Mouse (Mus musculus): ENCODE measurements around the gene Sfxn4. TPM values are rescaled to one million over a fixed set of nuclear protein-coding genes. Genes with fewer than 3 reads are reported as not detected.

Gene Sfxn4
- polyA plus RNA-seq (2021; fragmentation: Nextera tagmentation), result 12.3 and 12.5 TPM in 2 replicates
- long read RNA-seq, experiment 1, transcript Sfxn4-203 (14 exons, 1,309 nt), result major isoform, 30 of 42 reads
- long read RNA-seq, experiment 1, partial matches to known transcripts, result 1 of 42 reads
- long read RNA-seq, experiment 1, other reads (novel, unspliced or antisense), result 11 of 42 reads
- long read RNA-seq, experiment 2, transcript Sfxn4-203 (14 exons, 1,309 nt), result major isoform, 7 of 9 reads
- long read RNA-seq, experiment 2, partial matches to known transcripts, result 2 of 9 reads
- long read RNA-seq, experiment 2, other reads (novel, unspliced or antisense), result 0 of 9 reads

DNA sequence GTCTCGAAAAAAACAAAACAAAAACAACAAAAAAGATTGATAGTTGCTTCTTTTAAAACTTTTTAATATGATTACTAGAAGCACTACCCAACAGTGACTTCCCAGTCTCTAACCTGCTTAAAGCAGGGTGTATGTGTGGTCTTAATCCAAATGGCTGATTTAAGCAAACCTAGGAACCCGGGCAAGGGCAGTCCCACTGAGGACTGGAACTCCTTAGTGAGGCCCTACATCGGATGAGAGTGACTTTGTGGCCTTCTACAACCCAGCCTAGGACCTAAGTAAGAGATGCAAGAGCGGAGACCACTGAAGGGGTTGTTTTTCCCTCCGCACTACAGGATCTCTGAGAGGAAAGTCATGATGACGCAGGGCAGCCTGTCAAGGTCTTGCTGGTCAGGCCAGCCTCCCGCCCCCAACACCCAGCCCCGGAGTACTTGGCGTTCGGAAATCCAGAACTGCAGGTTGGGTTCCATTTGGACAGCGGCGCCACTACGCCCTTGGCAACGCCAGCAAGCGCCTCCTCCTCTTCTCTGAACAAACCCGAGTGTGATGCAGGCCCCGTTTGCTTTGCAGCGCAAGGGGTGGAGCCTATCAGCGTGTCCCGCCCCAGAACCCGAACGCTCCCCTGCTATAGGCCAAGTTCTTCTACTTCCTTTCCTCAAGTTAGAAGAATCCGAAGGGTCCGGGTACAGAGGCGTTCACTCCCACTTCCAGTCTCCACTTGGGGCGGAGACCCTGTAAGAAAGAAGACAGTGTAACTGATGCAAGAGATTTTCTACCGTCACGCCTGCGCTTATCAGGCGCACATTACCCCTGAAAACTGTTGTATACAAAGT is at the start of gene Sfxn4:
Gene Sfxn4, minus strand, starts transcription at position 612 of the 833 bp plus-strand sequence.

DNA sequence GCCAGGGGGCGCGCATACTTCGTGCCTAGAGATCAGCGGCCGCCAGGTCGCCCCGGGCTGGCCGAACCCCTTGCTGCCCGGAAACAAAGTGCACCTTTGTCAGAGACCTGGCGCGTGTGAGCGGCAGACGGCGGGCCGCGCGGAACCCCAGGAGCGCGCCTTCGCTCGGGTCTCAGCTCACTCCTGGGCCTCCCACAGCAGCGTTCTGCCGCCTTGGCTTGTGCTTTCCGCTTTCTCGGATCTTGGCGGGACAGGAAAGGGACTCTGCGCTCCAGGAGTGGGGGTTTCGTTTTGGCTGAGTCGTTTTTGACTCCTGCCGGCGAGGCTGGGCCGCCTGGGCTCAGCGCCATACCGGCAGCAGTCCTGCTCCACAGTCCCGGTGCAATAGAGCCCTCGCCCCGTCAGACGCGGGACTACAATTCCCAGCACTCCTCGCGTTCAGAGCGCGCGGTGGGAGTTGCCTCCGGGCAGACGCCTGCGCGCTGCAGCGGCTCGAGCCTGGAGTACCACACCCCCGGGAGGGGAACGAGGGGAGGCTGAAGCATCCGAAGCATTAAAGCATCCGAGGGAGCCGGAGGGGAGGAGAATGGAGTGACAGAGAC is 28.5 kb upstream of the Sfxn4 start, which contains the start of gene Grk5:
Gene Grk5, plus strand, starts transcription at position 36 of the 602 bp plus-strand sequence.

DNA sequence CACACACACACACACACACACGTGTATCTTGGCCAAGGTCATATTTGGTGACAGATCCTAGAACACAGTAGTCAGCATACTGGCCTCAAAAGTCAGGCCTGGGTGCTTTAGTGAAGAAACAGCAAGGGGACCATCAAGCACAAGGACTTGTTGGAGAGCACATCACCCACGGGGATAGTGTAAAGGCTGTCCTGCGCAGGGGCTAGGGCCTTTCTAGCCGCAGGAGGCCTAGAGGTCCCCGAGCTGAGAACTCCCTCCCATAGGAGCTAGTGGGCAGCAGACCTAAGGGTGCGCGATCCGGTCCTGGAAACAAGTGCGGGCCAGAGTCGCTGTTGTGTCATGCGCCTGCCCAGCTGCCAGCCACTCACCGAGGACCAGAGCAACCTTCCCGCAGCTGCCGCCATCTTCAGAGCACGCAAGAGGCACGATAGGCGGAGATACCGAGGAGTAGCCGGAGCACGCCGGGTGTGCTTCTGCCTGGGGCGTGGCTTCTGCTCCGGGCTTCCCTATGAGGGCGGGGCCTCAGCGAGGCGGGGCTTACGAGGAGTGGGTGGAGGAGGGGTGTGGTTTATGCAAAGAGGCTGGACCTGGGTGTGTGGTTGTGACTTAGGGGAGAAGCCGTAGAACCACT is 12.9 kb upstream of the Sfxn4 start, which contains the start of gene Prdx3:
Gene Prdx3, minus strand, starts transcription at position 493 of the 631 bp plus-strand sequence.

DNA sequence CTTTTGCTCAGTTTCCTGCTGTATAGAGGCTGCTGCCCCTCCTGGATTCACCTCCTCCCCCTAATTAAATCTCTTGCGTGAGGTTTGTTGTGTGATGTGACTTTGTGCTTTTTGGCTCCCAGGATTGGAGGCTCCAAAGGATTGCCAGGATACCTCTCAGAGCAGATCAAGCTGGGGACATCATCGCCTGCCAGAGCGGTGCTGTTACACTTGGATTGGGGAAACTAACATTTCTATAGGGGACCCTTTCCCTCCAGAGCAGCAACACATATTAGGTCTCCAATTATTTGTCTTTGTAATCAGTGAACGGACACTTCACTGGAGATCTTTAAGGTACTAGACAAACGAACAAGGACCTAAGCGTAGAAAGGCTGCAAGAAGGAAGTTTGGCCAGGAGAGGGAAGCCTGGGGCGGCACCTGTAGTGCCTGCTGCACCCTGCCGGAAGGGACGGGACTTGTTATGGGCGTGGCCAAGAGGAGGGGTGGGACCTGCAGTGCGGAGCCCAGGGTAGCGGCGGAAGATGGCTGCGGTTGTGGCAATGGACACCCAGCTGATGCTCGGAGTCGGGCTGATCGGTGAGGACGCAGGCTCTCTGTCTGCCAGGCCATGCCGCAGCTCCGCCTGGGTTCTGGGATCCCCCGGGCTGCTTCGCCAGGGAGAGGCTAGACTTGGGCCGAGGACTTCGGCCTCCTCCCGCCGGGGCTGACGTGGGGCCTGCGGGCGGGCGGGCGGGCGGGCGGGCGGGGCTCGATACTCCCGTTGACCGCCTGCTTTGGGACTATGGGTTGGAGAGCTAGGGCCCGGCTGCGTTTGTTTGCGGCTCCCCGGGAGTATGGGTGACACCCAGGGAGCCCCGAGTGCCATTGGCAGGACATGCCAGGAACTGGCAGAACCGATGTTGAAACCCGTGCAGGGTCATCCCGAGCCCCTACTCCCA is 49.9 kb downstream of the Sfxn4 start, which contains the start of gene Fam45a:
Gene Fam45a, plus strand, starts transcription at position 488 of the 938 bp plus-strand sequence.

DNA sequence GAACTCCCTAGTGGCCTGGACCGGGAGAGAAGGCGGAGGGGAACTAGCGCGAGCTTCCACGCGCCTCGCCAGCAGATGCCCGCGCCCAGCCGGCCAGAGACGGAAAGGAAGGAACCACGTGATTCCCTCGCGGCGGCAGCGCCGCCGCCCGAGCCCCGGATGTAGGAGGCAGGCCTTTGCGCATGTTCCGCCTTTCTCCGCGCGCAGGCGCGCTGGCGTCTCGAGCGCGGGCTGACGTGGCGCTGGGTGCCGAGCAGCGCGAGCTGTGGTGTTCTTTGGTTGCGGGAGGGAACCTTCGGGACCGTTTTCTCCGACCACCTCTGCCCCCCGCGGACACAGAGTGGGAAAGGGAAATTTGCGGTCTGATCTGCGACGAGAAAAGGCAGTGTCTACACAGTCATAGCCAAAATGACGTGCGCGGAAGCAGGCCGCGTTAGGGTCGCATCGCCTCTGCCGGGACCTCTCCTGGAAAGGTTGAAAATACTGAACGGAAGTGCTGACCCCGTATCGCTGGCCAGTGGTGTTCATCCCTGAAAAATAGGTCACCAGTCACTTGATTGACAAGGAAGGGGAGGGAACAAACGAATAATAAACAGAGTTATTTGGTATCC is 70.6 kb downstream of the Sfxn4 start, which contains the start of gene Eif3a:
Gene Eif3a, minus strand, starts transcription at position 108 of the 611 bp plus-strand sequence.

Other genes starting within 250 kb of the Sfxn4 start
- gene Nanos1, start 105.5 kb downstream of the Sfxn4 start, polyA plus RNA-seq (2021; fragmentation: Nextera tagmentation), result 5.5 and 14.3 TPM in 2 replicates
- gene Eif3a, start 70.8 kb downstream of the Sfxn4 start, polyA plus RNA-seq (2021; fragmentation: Nextera tagmentation), result 30.2 and 34.1 TPM in 2 replicates
- gene Fam45a, start 49.9 kb downstream of the Sfxn4 start, polyA plus RNA-seq (2021; fragmentation: Nextera tagmentation), result 36.7 and 52.5 TPM in 2 replicates
- 121 and 134 TPM in 2 replicates for gene Prdx3, start 13.1 kb upstream of the Sfxn4 start, polyA plus RNA-seq (2021; fragmentation: Nextera tagmentation)
- 1.1 and 1.3 TPM in 2 replicates for gene Grk5, start 28.3 kb upstream of the Sfxn4 start, polyA plus RNA-seq (2021; fragmentation: Nextera tagmentation)

Data from left cerebral cortex, adult 6 months (tissue).